Mouse (Mus musculus): ENCODE data around the gene Runx2. TPM values are rescaled to one million over a fixed set of nuclear protein-coding genes. Genes with fewer than 3 reads are reported as not detected.

Gene Runx2
- polyA plus RNA-seq, 2 experiments = 16.5 to 27.5 TPM

DNA sequence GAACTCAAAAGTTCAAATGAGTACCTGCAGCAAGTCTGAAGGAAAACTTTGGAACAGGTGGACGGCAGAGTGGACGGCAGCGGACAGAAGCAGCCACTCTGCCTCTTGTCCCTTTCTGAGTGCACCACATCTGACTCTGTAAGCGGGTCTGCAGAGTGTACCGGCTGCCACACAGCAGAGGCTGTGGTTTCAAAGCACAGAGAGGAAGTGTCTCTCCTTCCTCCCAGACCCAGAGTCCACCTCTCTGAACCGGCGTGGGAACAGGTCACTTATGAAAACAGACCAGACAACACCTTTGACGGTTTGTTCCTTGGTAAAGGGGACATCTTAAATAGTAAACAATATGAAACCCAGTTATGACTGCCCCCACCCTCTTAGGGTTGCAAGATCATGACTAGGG is 207.2 kb downstream of the Runx2 start:
- DNase-seq (ENCODE audit: low spot score) = no peak
- Histone ChIP-seq H3K36me3 (ENCODE audit: control insufficient read depth, insufficient read depth, low read length) (0 out of 2 replicates have a peak, but pooled peaks cover 6% of the 10 kb centered on the region), H3K4me3 (replicated peaks; ENCODE audit: low read length) (no peak overlapping the region), H3K4me2 (replicated peaks; ENCODE audit: low read depth, low read length, severe bottlenecking) (no peak overlapping the region), H3K9ac (ENCODE audit: low read depth, low read length, severe bottlenecking) (no peak overlapping the region), H3K9me3 (ENCODE audit: control insufficient read depth, low read length) (no peaks in the 10 kb centered on the region), H3K27ac (replicated peaks; ENCODE audit: low read depth, low read length) (no peak overlapping the region), H3K27me3 (ENCODE audit: control insufficient read depth, insufficient read depth, low read length) (peaks cover 6% of the 10 kb centered on the region; the same call in 1 of the 2 replicates), H3K4me1 (ENCODE audit: control insufficient read depth, insufficient read depth, low read length) (0 out of 2 replicates have a peak, but pooled peaks cover 3% of the 10 kb centered on the region)
- no peak for TF ChIP-seq POLR2A (IDR thresholded peaks at IDR 0.05; ENCODE audit: borderline replicate concordance, extremely low read depth, insufficient read depth, insufficient read length)
- no peak for ATAC-seq (ENCODE audit: low FRiP score, low read depth)
- WGBS = 89% methylated on average over 8 of the region's 8 CpGs

- no peak overlapping the region for H3K27ac ChIP-seq (replicated peaks; ENCODE audit: low read depth, low read length)
- DNase-seq (ENCODE audit: low spot score) = no peak
- 84% methylated on average over 7 of the region's 7 CpGs for WGBS
- no peak overlapping the region for H3K9ac ChIP-seq (ENCODE audit: low read depth, low read length, severe bottlenecking)
- H3K36me3 ChIP-seq (ENCODE audit: control insufficient read depth, insufficient read depth, low read length) = 0 out of 2 replicates have a peak, but pooled peaks cover 6% of the 10 kb centered on the region
- peaks cover 9% of the 10 kb centered on the region; the same call in 1 of the 2 replicates for H3K4me1 ChIP-seq (ENCODE audit: control insufficient read depth, insufficient read depth, low read length)
- no peaks in the 10 kb centered on the region for H3K9me3 ChIP-seq (ENCODE audit: control insufficient read depth, low read length)
- no peak overlapping the region for H3K4me3 ChIP-seq (replicated peaks; ENCODE audit: low read length)
- no peak for TF ChIP-seq POLR2A (IDR thresholded peaks at IDR 0.05; ENCODE audit: borderline replicate concordance, extremely low read depth, insufficient read depth, insufficient read length)
- H3K4me2 ChIP-seq (replicated peaks; ENCODE audit: low read depth, low read length, severe bottlenecking) = no peak overlapping the region
- no peak for ATAC-seq (ENCODE audit: low FRiP score, low read depth)
- H3K27me3 ChIP-seq (ENCODE audit: control insufficient read depth, insufficient read depth, low read length) = no peaks in the 10 kb centered on the region
These were observed 208.4 kb downstream of the Runx2 start for GRCm38 (mm10) chr17:44606245-44606644.

GRCm38 (mm10) chr17:44605749-44606148 is 208.8 kb downstream of the Runx2 start:
- peaks cover 9% of the 10 kb centered on the region; the same call in 1 of the 2 replicates for H3K4me1 ChIP-seq (ENCODE audit: control insufficient read depth, insufficient read depth, low read length)
- 0 out of 2 replicates have a peak, but pooled peaks cover 6% of the 10 kb centered on the region for H3K36me3 ChIP-seq (ENCODE audit: control insufficient read depth, insufficient read depth, low read length)
- TF ChIP-seq POLR2A (IDR thresholded peaks at IDR 0.05; ENCODE audit: borderline replicate concordance, extremely low read depth, insufficient read depth, insufficient read length) = no peak
- ATAC-seq (ENCODE audit: low FRiP score, low read depth) = no peak
- WGBS = 89% methylated on average over 3 of the region's 3 CpGs
- DNase-seq (ENCODE audit: low spot score) = no peak
- no peaks in the 10 kb centered on the region for H3K27me3 ChIP-seq (ENCODE audit: control insufficient read depth, insufficient read depth, low read length)
- H3K9ac ChIP-seq (ENCODE audit: low read depth, low read length, severe bottlenecking) = no peak overlapping the region
- H3K27ac ChIP-seq (replicated peaks; ENCODE audit: low read depth, low read length) = no peak overlapping the region
- H3K9me3 ChIP-seq (ENCODE audit: control insufficient read depth, low read length) = no peaks in the 10 kb centered on the region
- H3K4me3 ChIP-seq (replicated peaks; ENCODE audit: low read length) = no peak overlapping the region
- no peak overlapping the region for H3K4me2 ChIP-seq (replicated peaks; ENCODE audit: low read depth, low read length, severe bottlenecking)

DNA sequence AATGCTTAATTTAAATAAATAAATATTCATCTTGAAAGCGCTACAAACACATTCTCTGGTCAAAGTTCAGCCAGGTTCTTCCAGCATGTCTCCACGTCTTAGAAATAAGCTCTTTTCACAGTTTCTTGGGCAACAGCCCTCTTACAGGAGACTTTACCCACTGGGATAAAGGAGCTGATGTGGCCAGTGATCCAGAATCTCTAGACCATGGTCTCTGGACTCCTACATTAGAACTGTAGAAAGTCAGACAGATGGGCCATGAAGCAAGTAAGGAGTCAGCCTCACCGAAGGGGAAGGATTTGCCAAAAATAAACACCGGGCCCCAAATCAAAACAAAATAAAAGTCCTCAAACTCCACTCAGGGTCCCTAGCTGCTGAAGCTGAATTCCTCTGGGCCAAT is 211.4 kb downstream of the Runx2 start:
- 0 out of 2 replicates have a peak, but pooled peaks cover 6% of the 10 kb centered on the region for H3K36me3 ChIP-seq (ENCODE audit: control insufficient read depth, insufficient read depth, low read length)
- no peak overlapping the region for H3K4me3 ChIP-seq (replicated peaks; ENCODE audit: low read length)
- H3K9ac ChIP-seq (ENCODE audit: low read depth, low read length, severe bottlenecking) = no peak overlapping the region
- no peak overlapping the region for H3K27ac ChIP-seq (replicated peaks; ENCODE audit: low read depth, low read length)
- no peak for TF ChIP-seq POLR2A (IDR thresholded peaks at IDR 0.05; ENCODE audit: borderline replicate concordance, extremely low read depth, insufficient read depth, insufficient read length)
- DNase-seq (ENCODE audit: low spot score) = no peak
- H3K4me2 ChIP-seq (replicated peaks; ENCODE audit: low read depth, low read length, severe bottlenecking) = no peak overlapping the region
- WGBS = 76% methylated on average over 4 of the region's 4 CpGs
- ATAC-seq (ENCODE audit: low FRiP score, low read depth) = no peak
- H3K4me1 ChIP-seq (ENCODE audit: control insufficient read depth, insufficient read depth, low read length) = peaks cover 11% of the 10 kb centered on the region
- no peaks in the 10 kb centered on the region for H3K27me3 ChIP-seq (ENCODE audit: control insufficient read depth, insufficient read depth, low read length)
- H3K9me3 ChIP-seq (ENCODE audit: control insufficient read depth, low read length) = no peaks in the 10 kb centered on the region

GRCm38 (mm10) chr17:44601317-44602021 is 213.1 kb downstream of the Runx2 start:
- Histone ChIP-seq H3K9ac (ENCODE audit: low read depth, low read length, severe bottlenecking) (no peak overlapping the region), H3K4me2 (replicated peaks; ENCODE audit: low read depth, low read length, severe bottlenecking) (no peak overlapping the region), H3K9me3 (ENCODE audit: control insufficient read depth, low read length) (no peaks in the 10 kb centered on the region), H3K27me3 (ENCODE audit: control insufficient read depth, insufficient read depth, low read length) (no peaks in the 10 kb centered on the region), H3K27ac (replicated peaks; ENCODE audit: low read depth, low read length) (no peak overlapping the region), H3K4me3 (replicated peaks; ENCODE audit: low read length) (no peak overlapping the region), H3K36me3 (ENCODE audit: control insufficient read depth, insufficient read depth, low read length) (no peaks in the 10 kb centered on the region), H3K4me1 (ENCODE audit: control insufficient read depth, insufficient read depth, low read length) (peaks cover 16% of the 10 kb centered on the region)
- no peak for DNase-seq (ENCODE audit: low spot score)
- ATAC-seq (ENCODE audit: low FRiP score, low read depth) = no peak
- TF ChIP-seq POLR2A (IDR thresholded peaks at IDR 0.05; ENCODE audit: borderline replicate concordance, extremely low read depth, insufficient read depth, insufficient read length) = no peak
- WGBS = 35% methylated on average over 11 of the region's 11 CpGs
